Mouse (Mus musculus) layer of hippocampus, adult 2 months (tissue): ENCODE data around the gene St6gal1. TPM values are rescaled to one million over a fixed set of nuclear protein-coding genes. Genes with fewer than 3 reads are reported as not detected.

Experiments used
- DNase-seq, 2 experiments: peaks; one replicate each; pipeline ENCODE4 v3.0.0; 2022; ENCODE audit warnings: low spot score in 2 of 2
- H3K27ac ChIP-seq: fragments of 200-600 bp; 2 replicates; pipeline ENCODE4 v1.8.1; 2022
- H3K4me3 ChIP-seq: fragments of 200-600 bp; 2 replicates; pipeline ENCODE4 v1.8.1; 2022; ENCODE audit warnings: mild to moderate bottlenecking
- CTCF ChIP-seq: fragments of 200-600 bp; conservative IDR thresholded peaks from 2 replicates; pipeline ENCODE4 v1.8.1; 2022; ENCODE audit warnings: antibody characterized with exemption, mild to moderate bottlenecking, moderate library complexity
- total RNA-seq, 2 experiments: library from RNA; stranded (reverse); gene quantifications; 2 replicates each; pipeline ENCODE4 v1.2.3; 2021

Gene St6gal1
- total RNA-seq, 2 experiments from 2014 or later = 15.2 to 17.3 TPM

GRCm38 (mm10) chr16:23305830-23306623, 81.5 kb downstream of the St6gal1 start:
- TF ChIP-seq CTCF = no peak
- no peak overlapping the region for H3K4me3 ChIP-seq
- H3K27ac ChIP-seq = no peak overlapping the region
- DNase-seq = no peak

DNA sequence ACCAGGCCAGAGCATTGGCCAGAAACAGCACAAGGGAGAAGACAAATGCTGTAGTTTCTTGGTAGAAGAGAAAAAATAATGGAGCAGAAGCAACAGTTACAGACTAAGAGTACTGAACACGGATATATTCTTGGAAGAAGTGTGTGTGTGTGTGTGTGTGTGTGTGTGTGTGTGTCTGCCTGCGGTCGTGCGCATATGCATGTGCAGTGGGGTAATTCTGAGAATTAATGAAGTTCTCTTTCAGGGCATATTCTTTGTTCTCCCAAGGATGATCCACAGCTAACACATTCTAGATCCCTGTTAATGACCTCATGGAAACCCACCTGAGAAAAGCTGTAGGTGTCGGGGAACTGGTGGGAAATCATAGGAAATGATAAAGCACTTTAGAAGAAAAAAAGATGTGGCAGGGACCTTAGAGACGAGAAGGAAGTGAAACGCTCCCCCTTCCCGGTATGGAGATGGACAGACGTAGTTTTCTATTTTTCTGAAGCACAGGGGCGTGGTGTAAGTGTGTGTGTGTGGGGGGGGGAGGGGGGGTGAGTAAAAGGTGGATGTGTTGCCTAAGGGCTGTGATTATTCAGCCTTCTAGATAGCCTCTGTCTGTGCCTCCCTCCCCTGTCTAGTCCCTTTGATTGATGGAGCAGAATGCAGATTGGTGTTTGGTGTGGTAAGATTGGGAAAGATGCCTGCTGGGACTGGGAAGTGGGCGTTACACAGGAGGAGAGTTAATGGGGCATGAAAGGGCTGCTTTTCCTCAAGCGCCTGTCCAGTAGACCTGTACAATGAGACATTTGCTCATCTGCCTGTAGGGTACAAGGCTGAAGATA, 82.8 kb downstream of the St6gal1 start:
- TF ChIP-seq CTCF = no peak
- DNase-seq = no peak

DNA sequence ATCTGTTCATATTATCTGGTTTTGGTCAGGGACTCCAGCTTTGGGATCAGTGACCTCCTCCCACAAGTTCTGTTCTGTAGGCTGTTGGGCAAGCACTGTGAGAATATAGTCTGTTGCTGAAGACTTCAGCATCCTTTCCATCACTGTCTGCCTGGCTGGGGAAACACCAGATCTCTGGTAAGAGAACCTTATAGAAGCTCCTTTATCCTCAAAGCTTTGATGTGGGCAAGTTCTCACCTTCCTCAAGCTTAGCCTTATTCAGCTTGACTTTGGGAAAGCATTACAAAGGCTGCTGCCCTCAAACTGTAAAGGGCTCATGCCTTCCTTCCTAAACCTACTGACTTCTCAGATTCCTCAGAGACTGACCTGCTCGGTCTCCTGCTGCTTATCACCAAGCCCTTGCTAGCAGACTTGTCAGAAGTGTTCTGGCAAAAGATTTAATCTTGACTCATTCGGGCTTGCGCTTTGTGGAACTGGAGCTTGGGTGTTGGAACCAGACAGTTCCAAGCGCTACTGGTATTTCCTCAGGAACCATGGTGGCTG, 83.5 kb downstream of the St6gal1 start:
- no peak overlapping the region for H3K27ac ChIP-seq
- H3K4me3 ChIP-seq = no peak overlapping the region
- DNase-seq = no peak
- no peak for TF ChIP-seq CTCF

More for the DNA sequence above, 82.8 kb downstream of the St6gal1 start:
- Histone ChIP-seq H3K27ac (no peak overlapping the region), H3K4me3 (no peak overlapping the region)

- DNase-seq = no peak
- H3K4me3 ChIP-seq = no peak overlapping the region
Measured at GRCm38 (mm10) chr16:23309080-23309479, 84.5 kb downstream of the St6gal1 start.

GRCm38 (mm10) chr16:23312604-23313003, 88.1 kb downstream of the St6gal1 start:
- no peak for TF ChIP-seq CTCF
- Histone ChIP-seq H3K4me3 (no peak overlapping the region), H3K27ac (no peak overlapping the region)
- no peak for DNase-seq

More at GRCm38 (mm10) chr16:23309080-23309479, 84.5 kb downstream of the St6gal1 start:
- TF ChIP-seq CTCF = no peak
- no peak overlapping the region for H3K27ac ChIP-seq

DNA sequence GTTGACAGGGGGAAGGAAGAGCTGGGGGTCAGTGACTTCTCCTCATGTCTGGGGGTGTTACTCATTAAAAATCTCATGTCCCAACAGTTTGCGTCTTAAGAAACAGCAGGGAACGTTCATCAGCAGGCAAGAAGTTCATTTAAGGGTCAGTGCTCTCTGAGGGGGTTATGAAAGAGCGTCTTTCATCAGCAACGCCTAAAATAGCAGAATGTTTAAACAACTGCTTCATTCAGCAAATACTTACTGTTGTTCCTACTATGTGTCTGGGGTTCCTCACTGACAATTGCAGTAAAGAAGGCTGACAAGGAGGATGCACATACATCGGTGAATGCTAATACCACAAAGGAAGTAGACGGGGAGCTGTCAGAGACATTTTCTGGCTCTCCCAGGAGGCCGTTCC, 90.2 kb downstream of the St6gal1 start:
- Histone ChIP-seq H3K27ac (peak overlapping the region; percentile 57; the same call in 1 of the 2 replicates), H3K4me3 (no peak overlapping the region)
- TF ChIP-seq CTCF = no peak
- no peak for DNase-seq

DNA sequence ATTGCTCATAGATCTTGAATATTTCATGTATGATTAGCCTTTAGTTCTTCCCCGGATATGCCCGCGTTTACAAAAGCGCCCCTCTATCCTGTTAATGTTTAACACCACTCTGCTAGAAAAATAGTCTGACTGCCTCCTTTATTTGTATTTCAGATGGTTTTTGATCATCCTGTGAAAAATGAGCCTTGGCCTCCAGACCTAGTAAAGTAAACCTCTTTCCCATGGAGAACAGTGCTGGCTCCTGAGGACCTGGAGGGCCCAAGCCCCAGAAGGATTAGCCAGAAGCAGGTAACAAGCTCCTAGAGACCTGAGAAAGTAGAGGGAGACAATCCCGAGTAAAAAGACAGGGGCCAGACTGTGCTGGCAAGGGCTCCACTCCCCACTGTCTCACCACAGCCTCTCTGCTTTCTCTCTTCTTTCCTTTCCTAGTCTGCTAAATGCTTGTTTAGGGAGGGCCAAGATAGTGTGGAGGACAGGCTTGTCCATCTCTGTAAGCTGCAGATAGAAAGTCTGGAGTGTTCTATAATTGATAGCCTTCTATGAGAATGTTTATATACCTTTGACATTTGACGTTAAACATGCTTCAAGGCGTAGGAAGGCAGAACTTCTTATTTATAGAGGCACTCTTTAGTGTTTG, 93.0 kb downstream of the St6gal1 start:
- H3K27ac ChIP-seq = no peak overlapping the region
- no peak overlapping the region for H3K4me3 ChIP-seq
- DNase-seq = no peak
- no peak for TF ChIP-seq CTCF

GRCm38 (mm10) chr16:23320025-23320424, 95.5 kb downstream of the St6gal1 start:
- no peak for TF ChIP-seq CTCF
- Histone ChIP-seq H3K27ac (no peak overlapping the region), H3K4me3 (no peak overlapping the region)
- no peak for DNase-seq

DNA sequence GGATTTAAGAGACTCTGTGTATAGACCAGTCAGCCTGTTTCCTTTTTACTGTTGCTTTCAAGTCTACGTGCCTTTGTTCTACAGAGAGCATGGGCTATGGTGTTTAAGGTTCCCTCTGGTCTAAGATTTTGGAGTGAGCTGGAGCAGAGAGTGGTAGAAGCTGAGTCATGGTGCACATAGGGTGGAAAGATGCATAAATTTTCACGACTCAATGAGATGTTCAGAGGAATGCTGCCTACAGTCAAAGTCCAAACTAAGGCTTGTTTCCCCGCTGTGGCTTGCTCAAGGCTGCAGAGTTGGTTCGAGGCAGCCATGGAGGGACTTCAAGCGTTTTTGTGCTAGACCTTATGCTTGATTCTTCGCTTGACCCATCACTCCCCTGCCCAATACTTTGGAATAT, 96.0 kb downstream of the St6gal1 start:
- DNase-seq = no peak
- H3K4me3 ChIP-seq = no peak overlapping the region
- H3K27ac ChIP-seq = no peak overlapping the region
- no peak for TF ChIP-seq CTCF

- no peak overlapping the region for H3K4me3 ChIP-seq
- H3K27ac ChIP-seq = no peak overlapping the region
- DNase-seq = no peak
- no peak for TF ChIP-seq CTCF
Measured at GRCm38 (mm10) chr16:23322453-23322852, 97.9 kb downstream of the St6gal1 start.

- Histone ChIP-seq H3K4me3 (no peak overlapping the region), H3K27ac (no peak overlapping the region)
- DNase-seq = no peak
- no peak for TF ChIP-seq CTCF
Measured at GRCm38 (mm10) chr16:23323915-23324314, 99.4 kb downstream of the St6gal1 start.

GRCm38 (mm10) chr16:23324867-23325650, 100.5 kb downstream of the St6gal1 start:
- no peak overlapping the region for H3K27ac ChIP-seq
- no peak overlapping the region for H3K4me3 ChIP-seq
- no peak for TF ChIP-seq CTCF
- no peak for DNase-seq
